Mouse (Mus musculus) liver, embryonic 14.5 days (tissue): ENCODE measurements around the gene Rnf115.

Experiments used
- CTCF ChIP-seq: IDR thresholded peaks from 2 replicates; pipeline ENCODE4 v1.5.1; 2016; ENCODE audit warnings: antibody characterized with exemption, low read depth, control low read depth
- EP300 ChIP-seq: IDR thresholded peaks from 2 replicates; pipeline ENCODE4 v1.6.1; 2016; ENCODE audit warnings: antibody characterized with exemption, low read depth

- TF ChIP-seq CTCF, result no peak
- TF ChIP-seq EP300, result no peak
Measured at GRCm38 (mm10) chr3:96714286-96714685, 13.2 kb upstream of the Rnf115 start.
